Mouse (Mus musculus) hindbrain, embryonic 15.5 days (tissue): ENCODE results near the gene Clip2. TPM values are rescaled to one million over a fixed set of nuclear protein-coding genes. Genes with fewer than 3 reads are reported as not detected.
A peak's percentile ranks its signal among the peaks of the same experiment; 100 is the strongest.

Experiments
- ATAC-seq: fragments of 200-750 bp; cut with Nextera tagmentation; 2 replicates; pipeline ENCODE4 v1.8.0; 2017; ENCODE audit warnings: low read depth, moderate number of reproducible peaks, moderate TSS enrichment; ENCODE audit not compliant: low FRiP score
- H3K27ac ChIP-seq: fragments of 300-500 bp; sonication (generic); replicated peaks from 2 replicates; pipeline ENCODE4 v1.5.1; 2015; ENCODE audit warnings: mild to moderate bottlenecking, inconsistent platforms
- H3K27me3 ChIP-seq: fragments of 300-500 bp; sonication (generic); 2 replicates; pipeline ENCODE4 v1.6.1; 2015; ENCODE audit warnings: control low read depth, inconsistent platforms
- H3K36me3 ChIP-seq: fragments of 300-500 bp; sonication (generic); 2 replicates; pipeline ENCODE4 v1.6.1; 2015; ENCODE audit warnings: control low read depth, inconsistent platforms
- H3K4me1 ChIP-seq: fragments of 300-500 bp; sonication (generic); replicated peaks from 2 replicates; pipeline ENCODE4 v1.6.1; 2015; ENCODE audit warnings: control low read depth, inconsistent platforms
- H3K4me2 ChIP-seq: fragments of 300-500 bp; sonication (generic); 2 replicates; pipeline ENCODE4 v1.6.1; 2015; ENCODE audit warnings: moderate library complexity, mild to moderate bottlenecking, inconsistent platforms
- H3K4me3 ChIP-seq: fragments of 300-500 bp; sonication (generic); 2 replicates; pipeline ENCODE4 v1.5.1; 2015; ENCODE audit warnings: mild to moderate bottlenecking, inconsistent platforms
- H3K9ac ChIP-seq: fragments of 300-500 bp; sonication (generic); 2 replicates; pipeline ENCODE4 v1.6.1; 2015; ENCODE audit warnings: inconsistent platforms
- H3K9me3 ChIP-seq: fragments of 300-500 bp; sonication (generic); 2 replicates; pipeline ENCODE4 v1.6.1; 2016; ENCODE audit warnings: control low read depth, inconsistent platforms
- WGBS: fragments of 180-500 bp; shearing (Covaris S2); methylation state at CpG from one replicate; pipeline ENCODE4 v1.1.7; 2015; 5-methylcytosine and 5-hydroxymethylcytosine counted together
- polyA plus RNA-seq: library from polyadenylated mRNA; unstranded; fragments of >200 nt; fragmentation: Nextera tagmentation; extraction: Ambion mirVana; gene quantifications from 2 replicates; pipeline ENCODE4 v1.2.1, GENCODE M21; 2015

Clip2 gene
- polyA plus RNA-seq, 1 experiment from 2014 or later = 14.9 TPM

GRCm38 (mm10) chr5:134540881-134541280, 11.4 kb downstream of the Clip2 start:
- no peaks in the 10 kb centered on the region for H3K27me3 ChIP-seq
- no peak for ATAC-seq
- H3K36me3 ChIP-seq = peaks cover 9% of the 10 kb centered on the region; the same call in 1 of the 2 replicates
- no peak overlapping the region for H3K4me3 ChIP-seq
- 82% methylated on average over 6 of the region's 6 CpGs for WGBS
- H3K4me2 ChIP-seq = no peak overlapping the region
- H3K27ac ChIP-seq = peak overlapping the region; percentile 27
- H3K9me3 ChIP-seq = no peaks in the 10 kb centered on the region
- no peak overlapping the region for H3K9ac ChIP-seq
- peaks cover 45% of the 10 kb centered on the region for H3K4me1 ChIP-seq

DNA sequence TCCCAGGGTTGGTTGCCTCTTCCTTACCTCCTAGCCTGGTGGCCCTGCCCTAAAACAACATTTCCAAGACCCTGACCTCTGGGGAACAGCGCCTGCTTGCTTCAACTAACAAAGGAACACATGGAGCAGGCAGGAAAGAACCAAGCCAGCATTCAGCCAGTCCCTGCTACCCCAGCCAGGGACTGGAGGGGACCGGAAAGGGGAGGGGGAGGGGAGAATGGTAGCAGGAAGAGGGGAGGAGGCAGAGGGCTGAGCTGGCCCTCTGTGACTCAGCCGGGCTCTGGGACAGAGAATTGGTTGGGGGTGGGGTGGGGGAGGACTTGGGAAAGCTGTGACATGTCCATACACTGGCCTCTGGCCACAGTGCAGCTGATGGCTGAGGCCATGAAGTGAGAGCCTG, 12.3 kb downstream of the Clip2 start:
- no peak overlapping the region for H3K4me2 ChIP-seq
- H3K4me1 ChIP-seq = peaks cover 43% of the 10 kb centered on the region
- WGBS = 7% methylated on average over 3 of the region's 3 CpGs
- H3K27me3 ChIP-seq = no peaks in the 10 kb centered on the region
- no peaks in the 10 kb centered on the region for H3K9me3 ChIP-seq
- no peak overlapping the region for H3K9ac ChIP-seq
- no peak overlapping the region for H3K4me3 ChIP-seq
- ATAC-seq = peak; percentile 80
- peak overlapping the region; percentile 74 for H3K27ac ChIP-seq
- H3K36me3 ChIP-seq = peaks cover 15% of the 10 kb centered on the region

GRCm38 (mm10) chr5:134536036-134536435, 16.2 kb downstream of the Clip2 start:
- 90% methylated on average over 6 of the region's 6 CpGs for WGBS
- Histone ChIP-seq H3K4me3 (no peak overlapping the region), H3K9me3 (no peaks in the 10 kb centered on the region), H3K9ac (no peak overlapping the region), H3K27me3 (no peaks in the 10 kb centered on the region), H3K27ac (no peak overlapping the region), H3K4me1 (peaks cover 21% of the 10 kb centered on the region), H3K36me3 (peaks cover 45% of the 10 kb centered on the region), H3K4me2 (no peak overlapping the region)
- ATAC-seq = no peak

DNA sequence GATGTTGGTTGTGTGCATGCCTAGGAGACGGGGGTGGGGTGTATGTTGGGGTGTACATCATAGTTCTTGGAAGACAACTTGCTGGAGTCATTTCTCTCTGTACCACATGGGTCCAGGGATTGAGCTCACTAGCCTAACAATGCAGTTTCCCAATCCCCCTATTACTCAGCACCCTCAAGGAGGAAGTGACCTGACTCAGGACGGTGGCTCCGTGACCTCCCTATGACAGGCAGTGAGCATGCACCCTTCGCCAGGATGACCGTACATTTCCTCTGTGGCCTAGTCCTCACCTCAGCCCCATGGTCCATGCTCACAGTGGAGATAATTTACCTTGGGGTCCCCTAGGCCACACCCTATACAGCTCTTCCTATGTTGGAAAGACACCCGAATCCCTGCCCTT, 19.8 kb downstream of the Clip2 start:
- no peak overlapping the region; the same call in 1 of the 2 replicates for H3K27ac ChIP-seq
- 95% methylated on average over 6 of the region's 6 CpGs for WGBS
- no peaks in the 10 kb centered on the region for H3K9me3 ChIP-seq
- no peak for ATAC-seq
- peaks cover 36% of the 10 kb centered on the region for H3K36me3 ChIP-seq
- no peak overlapping the region for H3K4me3 ChIP-seq
- no peaks in the 10 kb centered on the region for H3K27me3 ChIP-seq
- peaks cover 20% of the 10 kb centered on the region for H3K4me1 ChIP-seq
- H3K4me2 ChIP-seq = no peak overlapping the region
- H3K9ac ChIP-seq = no peak overlapping the region

- no peaks in the 10 kb centered on the region for H3K27me3 ChIP-seq
- ATAC-seq = peak; percentile 39; the same call in 1 of the 2 replicates
- no peak overlapping the region for H3K4me3 ChIP-seq
- peak overlapping the region; percentile 78 for H3K27ac ChIP-seq
- peaks cover 20% of the 10 kb centered on the region for H3K4me1 ChIP-seq
- no peak overlapping the region for H3K4me2 ChIP-seq
- no peaks in the 10 kb centered on the region for H3K9me3 ChIP-seq
- H3K36me3 ChIP-seq = peaks cover 36% of the 10 kb centered on the region
- WGBS = 72% methylated on average over 9 of the region's 9 CpGs
- H3K9ac ChIP-seq = no peak overlapping the region
Measured at GRCm38 (mm10) chr5:134531585-134531984, 20.6 kb downstream of the Clip2 start.

DNA sequence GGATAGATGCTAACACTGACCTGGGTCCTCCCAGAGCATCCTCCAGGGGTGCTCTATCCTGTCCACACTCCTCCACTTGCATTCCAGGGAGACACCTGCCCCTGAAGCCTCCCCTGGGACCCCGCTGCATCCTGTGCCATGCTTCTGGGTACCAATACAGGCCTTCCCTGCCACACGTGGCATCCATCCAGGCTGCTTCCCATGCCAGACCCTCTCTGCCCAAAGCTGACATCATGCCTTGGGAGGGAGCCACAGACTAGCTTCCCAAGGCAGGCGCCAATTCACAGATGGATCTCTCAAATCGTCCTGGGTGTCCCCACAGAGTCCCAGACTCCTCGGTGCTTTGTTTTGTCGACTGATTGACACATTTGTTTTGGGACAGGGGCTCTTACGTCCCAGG, 21.4 kb downstream of the Clip2 start:
- H3K4me2 ChIP-seq = no peak overlapping the region
- H3K9me3 ChIP-seq = no peaks in the 10 kb centered on the region
- no peak overlapping the region for H3K9ac ChIP-seq
- peak; percentile 68 for ATAC-seq
- no peaks in the 10 kb centered on the region for H3K27me3 ChIP-seq
- H3K36me3 ChIP-seq = peaks cover 36% of the 10 kb centered on the region
- WGBS = 43% methylated on average over 7 of the region's 7 CpGs
- H3K27ac ChIP-seq = peak overlapping the region; percentile 78
- peaks cover 20% of the 10 kb centered on the region for H3K4me1 ChIP-seq
- H3K4me3 ChIP-seq = no peak overlapping the region

DNA sequence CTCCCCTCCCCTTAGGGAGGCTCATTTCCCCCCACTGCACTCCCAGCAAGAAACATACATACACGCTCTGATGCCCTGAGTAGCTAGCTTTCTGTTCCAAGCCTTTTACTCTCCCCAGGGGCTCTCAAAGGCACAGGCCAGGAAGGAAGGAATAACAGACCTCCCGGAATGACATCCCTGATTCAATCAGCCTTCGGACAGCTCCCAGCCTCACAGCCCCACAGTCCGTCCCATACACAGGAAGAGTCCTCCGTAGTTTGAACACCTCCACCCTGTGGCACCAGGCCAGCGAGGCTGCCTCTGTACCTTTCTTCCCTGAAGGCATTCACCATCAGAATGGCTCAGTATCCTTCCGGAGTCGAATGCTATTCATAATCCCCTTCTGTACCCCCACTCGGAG, 23.7 kb downstream of the Clip2 start:
- Histone ChIP-seq H3K9ac (0 out of 2 replicates have a peak overlapping the region, but pooled peaks have one; percentile 12), H3K27me3 (no peaks in the 10 kb centered on the region), H3K4me2 (no peak overlapping the region), H3K4me3 (no peak overlapping the region), H3K27ac (peak overlapping the region; percentile 35), H3K4me1 (peaks cover 20% of the 10 kb centered on the region), H3K36me3 (peaks cover 16% of the 10 kb centered on the region), H3K9me3 (no peaks in the 10 kb centered on the region)
- no peak for ATAC-seq
- 22% methylated on average over 9 of the region's 9 CpGs for WGBS

DNA sequence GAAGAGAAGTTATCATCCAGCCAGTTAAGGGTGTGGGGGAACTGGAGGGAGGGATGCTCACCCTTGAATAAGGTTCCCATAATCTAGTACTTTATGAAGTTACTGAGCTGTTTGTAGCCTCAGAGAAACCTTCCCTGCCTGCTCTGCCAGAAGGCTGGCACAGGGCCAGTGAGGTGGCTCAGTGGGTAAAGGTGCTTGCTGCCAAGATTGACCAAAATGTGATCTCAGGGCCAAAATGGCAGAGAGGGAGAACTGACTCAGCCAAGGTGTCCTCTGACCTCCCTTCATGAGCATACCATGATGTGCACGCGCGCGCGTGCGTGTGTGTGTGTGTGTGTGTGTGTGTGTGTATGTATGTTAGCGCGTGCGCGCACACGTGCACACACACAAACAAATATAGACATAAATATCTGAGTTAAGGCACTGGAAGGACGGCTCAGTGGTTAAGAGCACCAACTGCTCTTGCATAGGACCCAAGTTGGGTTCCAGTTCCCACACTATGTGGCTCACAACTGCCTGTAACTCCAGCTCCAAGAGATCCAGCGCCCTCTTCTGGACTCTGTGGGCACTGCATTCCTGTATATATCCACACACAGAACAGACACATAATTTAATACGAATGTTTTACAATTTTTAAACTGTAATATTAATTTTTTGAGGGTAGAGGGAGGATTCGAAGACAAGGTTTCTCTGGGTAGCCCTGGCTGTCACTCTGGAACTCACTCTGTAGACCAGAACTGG, 26.1 kb downstream of the Clip2 start:
- Histone ChIP-seq H3K4me2 (no peak overlapping the region), H3K4me1 (peaks cover 18% of the 10 kb centered on the region), H3K36me3 (peaks cover 20% of the 10 kb centered on the region), H3K27ac (no peak overlapping the region), H3K9me3 (no peaks in the 10 kb centered on the region), H3K27me3 (no peaks in the 10 kb centered on the region), H3K9ac (no peak overlapping the region), H3K4me3 (no peak overlapping the region)
- 93% methylated on average over 15 of the region's 15 CpGs for WGBS
- ATAC-seq = no peak

DNA sequence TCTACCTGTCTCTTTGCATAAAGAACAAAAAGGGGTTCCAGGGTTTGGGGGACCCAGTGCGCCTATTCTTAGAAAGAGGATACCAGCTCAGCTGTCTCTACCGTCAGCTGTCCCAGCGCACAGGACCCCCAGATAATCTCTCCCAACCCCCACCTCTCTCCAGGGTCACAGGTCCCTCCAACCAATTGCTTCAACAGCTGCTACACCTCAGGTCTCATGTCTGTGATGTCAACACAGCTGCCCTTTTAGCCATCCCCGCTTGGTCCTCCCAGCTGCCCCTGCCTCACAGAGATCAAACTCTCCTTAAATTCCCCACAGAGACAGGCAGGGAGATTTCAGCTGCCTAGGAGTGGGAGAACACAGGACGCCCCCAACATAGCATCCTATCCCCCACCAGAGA, 28.5 kb downstream of the Clip2 start:
- H3K4me3 ChIP-seq = no peak overlapping the region
- H3K27ac ChIP-seq = no peak overlapping the region
- no peak for ATAC-seq
- 87% methylated on average over 5 of the region's 5 CpGs for WGBS
- H3K27me3 ChIP-seq = no peaks in the 10 kb centered on the region
- no peak overlapping the region for H3K4me2 ChIP-seq
- no peak overlapping the region for H3K9ac ChIP-seq
- no peaks in the 10 kb centered on the region for H3K9me3 ChIP-seq
- H3K36me3 ChIP-seq = peaks cover 33% of the 10 kb centered on the region
- peaks cover 9% of the 10 kb centered on the region for H3K4me1 ChIP-seq

GRCm38 (mm10) chr5:134522524-134522923, 29.7 kb downstream of the Clip2 start:
- H3K27me3 ChIP-seq = no peaks in the 10 kb centered on the region
- no peak overlapping the region for H3K9ac ChIP-seq
- no peak overlapping the region for H3K4me3 ChIP-seq
- no peak for ATAC-seq
- no peak overlapping the region for H3K4me2 ChIP-seq
- no peaks in the 10 kb centered on the region for H3K4me1 ChIP-seq
- WGBS = 91% methylated on average over 26 of the region's 26 CpGs
- no peak overlapping the region for H3K27ac ChIP-seq
- no peaks in the 10 kb centered on the region for H3K9me3 ChIP-seq
- peaks cover 41% of the 10 kb centered on the region for H3K36me3 ChIP-seq

- Histone ChIP-seq H3K4me3 (no peak overlapping the region), H3K27me3 (no peaks in the 10 kb centered on the region), H3K27ac (no peak overlapping the region), H3K9ac (no peak overlapping the region), H3K4me1 (no peaks in the 10 kb centered on the region), H3K9me3 (no peaks in the 10 kb centered on the region), H3K36me3 (peaks cover 48% of the 10 kb centered on the region), H3K4me2 (no peak overlapping the region)
- WGBS = 88% methylated on average over 7 of the region's 7 CpGs
- ATAC-seq = no peak
Measured at GRCm38 (mm10) chr5:134521806-134522205, 30.4 kb downstream of the Clip2 start.

- WGBS = 49% methylated on average over 2 of the region's 2 CpGs
- H3K36me3 ChIP-seq = peaks cover 55% of the 10 kb centered on the region
- ATAC-seq = no peak
Measured at GRCm38 (mm10) chr5:134521131-134521530, 31.1 kb downstream of the Clip2 start.

DNA sequence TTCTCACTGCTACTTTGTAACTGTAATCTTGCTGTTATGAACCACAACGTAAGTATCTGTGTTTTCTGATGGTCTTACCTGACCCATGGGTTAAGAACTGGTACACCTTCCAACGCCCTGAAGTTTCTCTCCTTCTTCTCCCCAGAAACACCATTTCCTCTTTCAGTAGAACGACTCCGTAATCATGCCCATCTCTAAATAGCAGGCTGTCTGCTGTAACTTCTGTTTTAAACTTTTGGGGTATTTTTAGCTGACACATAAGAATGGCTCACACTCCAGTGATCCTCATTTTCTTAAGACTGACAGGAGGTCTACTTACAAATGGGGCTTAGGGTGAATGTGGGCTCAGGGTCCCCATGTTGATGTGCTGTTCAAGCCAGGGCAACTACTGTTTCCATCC, 32.1 kb downstream of the Clip2 start:
- Histone ChIP-seq H3K4me3 (no peak overlapping the region), H3K4me2 (no peak overlapping the region), H3K27ac (no peak overlapping the region), H3K9ac (no peak overlapping the region), H3K36me3 (peaks cover 65% of the 10 kb centered on the region), H3K27me3 (no peaks in the 10 kb centered on the region), H3K9me3 (no peaks in the 10 kb centered on the region), H3K4me1 (no peaks in the 10 kb centered on the region)
- WGBS = 97% methylated on average over 4 of the region's 4 CpGs
- no peak for ATAC-seq

More at GRCm38 (mm10) chr5:134521131-134521530, 31.1 kb downstream of the Clip2 start:
- Histone ChIP-seq H3K4me3 (no peak overlapping the region), H3K4me1 (no peaks in the 10 kb centered on the region), H3K9me3 (no peaks in the 10 kb centered on the region), H3K27ac (peak overlapping the region; percentile 35; the same call in 1 of the 2 replicates), H3K9ac (no peak overlapping the region), H3K27me3 (no peaks in the 10 kb centered on the region), H3K4me2 (no peak overlapping the region)
